Mouse (Mus musculus) cerebellum, postnatal 36 days (tissue): ENCODE results near the gene 1700088E04Rik.

Source experiments
- DNase-seq, 2 experiments: peaks; one replicate each; pipeline ENCODE4 v3.0.0; 2021 to 2022; ENCODE audit warnings: mixed read lengths in 2 of 2

Gene 1700088E04Rik

GRCm38 (mm10) chr15:79140866-79141565 lies at the start of gene 1700088E04Rik, which contains the start of gene Polr2f:
TSS of gene 1700088E04Rik (minus strand) at chr15:79141253.
TSS of gene Polr2f (plus strand) at chr15:79141009.
- DNase-seq = peak; percentile 93 to 94

GRCm38 (mm10) chr15:79187819-79188218 lies 46.8 kb upstream of the 1700088E04Rik start:
- DNase-seq = no peak

- DNase-seq = no peak
These were observed 44.2 kb upstream of the 1700088E04Rik start for GRCm38 (mm10) chr15:79185213-79185612.

GRCm38 (mm10) chr15:79176905-79177304 lies 35.9 kb upstream of the 1700088E04Rik start:
- DNase-seq = no peak

GRCm38 (mm10) chr15:79166712-79167111 lies 25.7 kb upstream of the 1700088E04Rik start:
- DNase-seq = no peak

GRCm38 (mm10) chr15:79165140-79165539 lies 24.1 kb upstream of the 1700088E04Rik start, which contains the start of gene Sox10:
TSS of gene Sox10 (minus strand) at chr15:79165240.
- DNase-seq = no peak

- no peak for DNase-seq
These were observed 23.2 kb upstream of the 1700088E04Rik start for GRCm38 (mm10) chr15:79164251-79164650.

GRCm38 (mm10) chr15:79162822-79163221 lies 21.8 kb upstream of the 1700088E04Rik start:
- no peak for DNase-seq

- no peak for DNase-seq
These were observed 21.2 kb upstream of the 1700088E04Rik start for GRCm38 (mm10) chr15:79162301-79162700.

- DNase-seq = no peak
These were observed 14.5 kb upstream of the 1700088E04Rik start for GRCm38 (mm10) chr15:79155572-79155971.

- no peak for DNase-seq
These were observed 11.7 kb upstream of the 1700088E04Rik start for GRCm38 (mm10) chr15:79152709-79153108.

GRCm38 (mm10) chr15:79151881-79152280 lies 10.8 kb upstream of the 1700088E04Rik start:
- no peak for DNase-seq

GRCm38 (mm10) chr15:79148533-79148932 lies 7.5 kb upstream of the 1700088E04Rik start:
- peak; percentile 86 for DNase-seq

- no peak for DNase-seq
These were observed 4.5 kb upstream of the 1700088E04Rik start for GRCm38 (mm10) chr15:79145522-79145921.

- no peak for DNase-seq
These were observed 3.0 kb upstream of the 1700088E04Rik start for GRCm38 (mm10) chr15:79144021-79144420.

GRCm38 (mm10) chr15:79143316-79143715 lies 2.3 kb upstream of the 1700088E04Rik start:
- no peak for DNase-seq

GRCm38 (mm10) chr15:79141566-79141917 lies 489 bp upstream of the 1700088E04Rik start:
- DNase-seq = no peak

GRCm38 (mm10) chr15:79139640-79140039 lies 1.4 kb downstream of the 1700088E04Rik start:
- no peak for DNase-seq

GRCm38 (mm10) chr15:79135783-79136575 lies 5.1 kb downstream of the 1700088E04Rik start:
- no peak for DNase-seq

- DNase-seq = no peak
These were observed 5.7 kb downstream of the 1700088E04Rik start for GRCm38 (mm10) chr15:79135332-79135731.

- no peak for DNase-seq
These were observed 6.4 kb downstream of the 1700088E04Rik start for GRCm38 (mm10) chr15:79134496-79135270.

GRCm38 (mm10) chr15:79133191-79133661 lies 7.8 kb downstream of the 1700088E04Rik start:
- DNase-seq = no peak

- peak; percentile 86 to 97 for DNase-seq
These were observed 9.6 kb downstream of the 1700088E04Rik start for GRCm38 (mm10) chr15:79131442-79131841.
